Mouse (Mus musculus): ENCODE measurements around the gene Ppp1r2. TPM values are rescaled to one million over a fixed set of nuclear protein-coding genes. Genes with fewer than 3 reads are reported as not detected.
A peak's percentile ranks its signal among the peaks of the same experiment; 100 is the strongest.

Gene Ppp1r2
- total RNA-seq, 2 experiments from 2014 or later = 65.8 to 71.9 TPM

- intact Hi-C loops (cut with DNase I) = no loop called here
- DNase-seq (ENCODE audit: extremely low spot score in 1 of 2, low spot score in 2 of 2) = no peak
Observed at GRCm38 (mm10) chr16:31241433-31241832, 33.6 kb downstream of the Ppp1r2 start.

- intact Hi-C loops (cut with DNase I) = no loop called here
- no peak for DNase-seq (ENCODE audit: extremely low spot score in 1 of 2, low spot score in 2 of 2)
Observed at GRCm38 (mm10) chr16:31240569-31240968, 34.5 kb downstream of the Ppp1r2 start.

GRCm38 (mm10) chr16:31238281-31238680 is 36.8 kb downstream of the Ppp1r2 start:
- no peak for DNase-seq (ENCODE audit: extremely low spot score in 1 of 2, low spot score in 2 of 2)
- intact Hi-C loops (cut with DNase I) = no loop called here

- intact Hi-C loops (cut with DNase I) = no loop called here
Observed at GRCm38 (mm10) chr16:31235457-31236310, 39.4 kb downstream of the Ppp1r2 start.

GRCm38 (mm10) chr16:31234808-31235456 is 40.1 kb downstream of the Ppp1r2 start:
- intact Hi-C loops (cut with DNase I) = no loop called here
- DNase-seq (ENCODE audit: extremely low spot score in 1 of 2, low spot score in 2 of 2) = no peak

More at GRCm38 (mm10) chr16:31235457-31236310, 39.4 kb downstream of the Ppp1r2 start:
- no peak for DNase-seq (ENCODE audit: extremely low spot score in 1 of 2, low spot score in 2 of 2)

DNA sequence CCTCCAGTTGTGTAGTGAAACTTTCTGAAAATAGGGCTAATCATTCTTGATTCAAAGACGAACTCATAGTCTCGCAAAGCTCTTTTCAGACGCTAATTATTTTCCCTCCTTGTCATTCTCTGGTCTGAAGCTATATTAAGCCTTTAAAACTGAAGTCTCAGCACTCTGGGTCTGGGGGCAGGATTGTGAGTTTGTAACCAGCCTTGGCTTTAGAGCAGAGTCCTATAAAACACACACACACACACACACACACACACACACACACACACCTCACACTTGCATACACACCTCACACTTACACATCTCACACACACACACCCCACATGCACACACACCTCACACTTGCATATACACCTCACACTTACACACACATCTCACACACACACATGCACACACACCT is 40.7 kb downstream of the Ppp1r2 start:
- intact Hi-C loops (cut with DNase I) = no loop called here
- no peak for DNase-seq (ENCODE audit: extremely low spot score in 1 of 2, low spot score in 2 of 2)

DNA sequence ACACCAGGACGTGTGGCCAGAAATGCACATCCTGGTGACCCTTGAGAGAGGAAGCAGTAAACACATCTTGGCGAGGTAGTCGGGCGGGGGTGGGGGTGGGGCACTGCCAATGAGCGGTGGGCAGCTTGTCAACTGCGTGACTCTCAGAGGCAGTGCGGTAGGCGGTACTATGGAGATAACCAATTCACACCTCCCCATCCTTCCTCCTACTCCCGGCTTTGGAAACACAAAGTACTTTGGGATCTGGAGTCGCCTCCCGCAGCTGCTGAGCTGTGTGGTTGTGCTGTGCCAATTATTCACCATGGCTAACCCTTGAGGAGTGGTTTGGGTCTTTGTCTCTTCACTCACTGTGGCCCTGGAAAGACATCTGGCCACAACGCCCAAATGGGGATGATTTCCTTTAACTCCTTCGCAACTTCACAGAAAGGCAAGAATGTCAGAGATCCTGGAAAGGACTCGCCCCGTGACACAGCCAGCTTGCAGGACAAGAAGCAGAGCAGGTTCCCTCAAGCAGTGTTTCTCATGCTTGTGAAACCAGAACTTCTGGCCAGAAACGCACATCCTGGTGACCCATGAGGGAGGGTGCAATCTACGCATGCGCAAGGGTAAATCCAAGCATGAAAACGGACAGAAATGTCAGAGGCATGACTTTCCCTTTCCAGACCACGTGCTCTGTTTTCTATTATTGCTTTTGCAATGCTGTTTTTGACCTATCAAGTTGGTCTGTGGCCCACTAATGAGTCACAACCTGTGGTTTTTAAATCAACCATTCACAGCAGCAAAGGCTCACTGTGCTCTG is 41.3 kb downstream of the Ppp1r2 start:
- intact Hi-C loops (cut with DNase I) = no loop called here
- peak in 1 of 2 experiments; percentile 56 for DNase-seq (ENCODE audit: extremely low spot score in 1 of 2, low spot score in 2 of 2)

DNA sequence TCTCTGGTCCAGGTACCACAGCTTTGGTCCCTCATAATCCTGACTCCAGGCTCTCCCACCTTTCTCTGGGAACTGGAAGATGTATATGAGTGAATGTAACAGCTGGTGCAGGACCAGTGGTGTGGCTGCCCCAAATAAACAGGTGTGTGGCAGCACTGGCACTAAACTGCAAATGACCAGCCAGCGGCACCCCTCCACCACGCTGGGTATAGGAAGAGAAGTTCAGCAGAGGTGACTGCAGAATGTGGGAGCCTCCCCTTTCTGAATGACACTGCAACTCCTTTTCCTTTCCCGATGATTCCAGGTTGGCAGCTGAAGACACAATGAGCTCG is 41.9 kb downstream of the Ppp1r2 start:
- no peak for DNase-seq (ENCODE audit: extremely low spot score in 1 of 2, low spot score in 2 of 2)
- intact Hi-C loops (cut with DNase I) = no loop called here

DNA sequence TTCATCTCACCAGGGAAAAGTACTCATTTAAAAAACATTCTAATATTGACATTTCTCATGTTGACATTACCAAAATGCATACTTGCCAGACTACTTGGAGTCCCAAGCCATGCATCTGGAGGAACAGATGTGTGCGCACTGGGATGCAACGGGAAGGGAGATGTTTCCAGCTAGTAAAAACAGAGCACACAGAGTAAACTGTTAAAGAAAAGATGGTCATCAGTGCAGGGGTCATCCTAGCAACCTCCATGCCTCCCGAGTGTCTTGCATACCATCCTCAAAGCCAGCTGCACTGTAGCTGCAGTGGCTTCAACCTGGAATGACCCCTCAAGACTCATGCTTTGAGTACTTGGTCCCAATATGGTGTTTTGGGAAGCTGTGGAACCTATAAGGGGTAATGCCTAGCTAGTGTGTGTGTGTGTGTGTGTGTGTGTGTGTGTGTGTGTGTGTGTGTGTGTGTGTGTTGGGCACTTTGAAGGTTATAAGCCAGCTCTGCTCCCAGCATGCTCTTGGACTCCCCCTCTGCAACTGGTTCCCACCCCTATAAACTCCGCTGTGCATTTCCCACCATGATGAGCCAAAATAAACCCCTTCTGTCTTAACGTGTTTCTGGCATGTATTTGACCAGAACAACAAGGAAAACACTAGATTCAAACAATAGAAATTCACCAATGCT is 42.4 kb downstream of the Ppp1r2 start:
- intact Hi-C loops (cut with DNase I) = no loop called here
- no peak for DNase-seq (ENCODE audit: extremely low spot score in 1 of 2, low spot score in 2 of 2)

DNA sequence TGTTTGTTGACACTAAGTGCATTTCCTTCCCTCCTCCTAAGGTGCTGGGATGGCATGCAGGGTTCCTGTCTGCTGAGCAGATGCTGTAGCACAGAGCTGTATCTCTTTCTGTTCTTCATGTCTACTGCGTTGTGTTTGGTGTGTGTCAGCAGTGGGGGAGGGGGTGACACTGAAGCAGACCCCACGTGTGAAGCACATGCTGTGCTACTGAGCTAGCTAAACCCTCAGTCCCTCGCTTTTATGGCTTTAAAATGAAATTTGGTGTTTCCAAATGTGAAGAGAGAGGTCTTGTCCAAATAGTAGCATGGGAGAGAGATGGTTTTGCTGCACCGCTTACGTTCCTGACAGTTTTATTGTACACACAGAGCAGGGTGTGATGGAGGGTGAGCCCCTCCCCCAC is 43.5 kb downstream of the Ppp1r2 start:
- intact Hi-C loops (cut with DNase I) = no loop called here
- no peak for DNase-seq (ENCODE audit: extremely low spot score in 1 of 2, low spot score in 2 of 2)

DNA sequence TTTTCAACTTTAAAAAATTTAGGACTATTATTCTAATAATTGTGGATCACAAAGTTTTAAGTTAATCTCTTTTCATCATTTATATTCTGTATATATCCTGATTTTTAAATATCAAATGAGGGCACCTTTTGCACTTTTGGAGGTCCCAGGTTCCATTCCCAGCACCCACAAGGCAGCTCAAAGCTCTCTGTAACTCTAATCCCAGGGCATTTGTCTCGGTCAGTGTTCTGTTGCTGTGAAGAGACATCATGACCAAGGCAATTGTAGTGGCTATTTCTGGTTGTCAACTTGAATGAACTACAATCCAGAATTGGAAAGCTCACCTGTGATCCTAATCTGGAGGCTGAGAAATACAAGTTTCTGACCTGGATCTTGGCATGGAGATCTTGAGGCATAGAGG is 47.3 kb downstream of the Ppp1r2 start:
- intact Hi-C loops (cut with DNase I) = no loop called here
- DNase-seq (ENCODE audit: extremely low spot score in 1 of 2, low spot score in 2 of 2) = no peak

DNA sequence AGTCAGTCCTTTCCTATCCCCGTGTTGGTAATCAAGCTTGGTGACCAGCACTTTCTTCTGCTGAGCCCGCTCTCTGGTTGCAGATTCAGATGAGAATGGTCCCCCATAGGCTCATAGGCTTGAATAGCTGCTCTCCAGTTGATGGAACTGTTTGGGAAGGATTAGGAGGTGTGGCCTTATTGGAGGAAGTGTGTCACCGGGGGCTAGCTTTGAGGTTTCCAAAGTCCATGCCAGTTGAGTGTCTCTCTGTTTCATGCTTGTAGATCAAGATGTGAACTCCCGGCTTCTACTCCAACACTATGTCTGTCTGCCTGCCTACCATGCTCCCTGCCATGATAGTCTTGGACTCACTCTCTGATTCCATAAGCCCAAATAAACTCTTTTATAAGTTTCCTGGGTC is 59.8 kb downstream of the Ppp1r2 start:
- intact Hi-C loops (cut with DNase I) = no loop called here
- DNase-seq (ENCODE audit: extremely low spot score in 1 of 2, low spot score in 2 of 2) = no peak

- intact Hi-C loops (cut with DNase I) = no loop called here
- DNase-seq (ENCODE audit: extremely low spot score in 1 of 2, low spot score in 2 of 2) = no peak
Observed at GRCm38 (mm10) chr16:31213463-31213862, 61.6 kb downstream of the Ppp1r2 start.

- intact Hi-C loops (cut with DNase I) = no loop called here
- DNase-seq (ENCODE audit: extremely low spot score in 1 of 2, low spot score in 2 of 2) = no peak
Observed at GRCm38 (mm10) chr16:31211503-31211902, 63.6 kb downstream of the Ppp1r2 start.

GRCm38 (mm10) chr16:31210453-31210852 is 64.6 kb downstream of the Ppp1r2 start:
- intact Hi-C loops (cut with DNase I) = no loop called here
- DNase-seq (ENCODE audit: extremely low spot score in 1 of 2, low spot score in 2 of 2) = no peak

- no peak for DNase-seq (ENCODE audit: extremely low spot score in 1 of 2, low spot score in 2 of 2)
Observed at GRCm38 (mm10) chr16:31209911-31210310, 65.2 kb downstream of the Ppp1r2 start.

GRCm38 (mm10) chr16:31205726-31206125 is 69.4 kb downstream of the Ppp1r2 start:
- DNase-seq (ENCODE audit: extremely low spot score in 1 of 2, low spot score in 2 of 2) = no peak
- intact Hi-C loops (cut with DNase I) = no loop called here

More at GRCm38 (mm10) chr16:31209911-31210310, 65.2 kb downstream of the Ppp1r2 start:
- intact Hi-C loops (cut with DNase I) = no loop called here

- no peak for DNase-seq (ENCODE audit: extremely low spot score in 1 of 2, low spot score in 2 of 2)
- intact Hi-C loops (cut with DNase I) = no loop called here
Observed at GRCm38 (mm10) chr16:31205187-31205586, 69.9 kb downstream of the Ppp1r2 start.

- no peak for DNase-seq (ENCODE audit: extremely low spot score in 1 of 2, low spot score in 2 of 2)
- intact Hi-C loops (cut with DNase I) = loop anchor here (5.0 kb wide), 1 partner anchor 68 kb away; no protein-coding TSS in a partner anchor
Observed at GRCm38 (mm10) chr16:31204216-31204615, 70.9 kb downstream of the Ppp1r2 start.

Measured in left cerebral cortex, postnatal 10 days (tissue).